Mouse (Mus musculus) kidney, embryonic 14.5 days (tissue): ENCODE results near the gene D16Ertd472e. TPM values are rescaled to one million over a fixed set of nuclear protein-coding genes. Genes with fewer than 3 reads are reported as not detected.

Experiments
- polyA plus RNA-seq: library from polyadenylated mRNA; unstranded; fragments of >200 nt; fragmentation: Nextera tagmentation; extraction: Ambion mirVana; gene quantifications from 2 replicates; pipeline ENCODE4 v1.2.1, GENCODE M21; 2014

D16Ertd472e gene
- polyA plus RNA-seq, 1 experiment from 2014 or later, result 17.9 TPM

Other genes starting within 250 kb of the D16Ertd472e start
- gene Btg3, start 199.5 kb downstream of the D16Ertd472e start, polyA plus RNA-seq, result 48.0 and 49.2 TPM in 2 replicates